Mouse (Mus musculus) midbrain, embryonic 15.5 days (tissue): Measurements from ENCODE around the gene Setd6. TPM values are rescaled to one million over a fixed set of nuclear protein-coding genes. Genes with fewer than 3 reads are reported as not detected.

Experiments used
- microRNA-seq: library from miRNA; unstranded; fragments of <30 nt; microRNA quantifications from one replicate; pipeline ENCODE4, GENCODE M21; 2016
- polyA plus RNA-seq: library from polyadenylated mRNA; unstranded; fragments of >200 nt; fragmentation: Nextera tagmentation; extraction: Ambion mirVana; gene quantifications from 2 replicates; pipeline ENCODE4 v1.2.1, GENCODE M21; 2015

Gene Setd6
- polyA plus RNA-seq, 1 experiment from 2014 or later: 30.7 TPM

Small RNA genes within 50 kb of the gene (microRNA-seq; reads per million reads assigned to microRNA genes)
- 1.1 reads per million for gene Mir7073

Other genes starting within 250 kb of the Setd6 start
- gene Csnk2a2, start 225.8 kb upstream of the Setd6 start, polyA plus RNA-seq: 9.8 and 10.2 TPM in 2 replicates
- gene Ccdc113, start 181.8 kb upstream of the Setd6 start, polyA plus RNA-seq: 1.2 and 1.3 TPM in 2 replicates
- not detected in 2 replicates for gene Prss54, start 139.5 kb upstream of the Setd6 start, polyA plus RNA-seq
- 6.6 and 7.5 TPM in 2 replicates for gene Gins3, start 82.4 kb upstream of the Setd6 start, polyA plus RNA-seq
- gene Ndrg4, start 38.9 kb upstream of the Setd6 start, polyA plus RNA-seq: 379 and 386 TPM in 2 replicates
- gene Cnot1, start 91.6 kb downstream of the Setd6 start, polyA plus RNA-seq: 48.8 and 50.8 TPM in 2 replicates
- 196 and 201 TPM in 2 replicates for gene Sap18b, start 109.5 kb downstream of the Setd6 start, polyA plus RNA-seq
- gene Slc38a7, start 137.7 kb downstream of the Setd6 start, polyA plus RNA-seq: 30.3 and 32.2 TPM in 2 replicates
- 206 and 210 TPM in 2 replicates for gene Got2, start 172.7 kb downstream of the Setd6 start, polyA plus RNA-seq